Mouse (Mus musculus): ENCODE measurements at regions not wholly inside any gene's neighbourhood (a gene's known extent, or its start where the extent isn't known, plus 50 kb on each side); places are given as distances from the start of the nearest gene placed in this dataset.

- TF ChIP-seq CTCF (IDR thresholded peaks at IDR 0.05; ENCODE audit: control insufficient read depth, insufficient read depth, insufficient replicate concordance, low read depth, low read length) (no peak), POLR2A (IDR thresholded peaks at IDR 0.05; ENCODE audit: control insufficient read depth, low read depth, low read length) (no peak)
Measured at GRCm38 (mm10) chr12:118549071-118549470, 247.8 kb upstream of the Sp4 start.

All from testis, adult 2 months (tissue).